Mouse (Mus musculus) neural tube, embryonic 12.5 days (tissue): ENCODE results near the gene Xylb. TPM values are rescaled to one million over a fixed set of nuclear protein-coding genes. Genes with fewer than 3 reads are reported as not detected.
"Not testable (repeated sequence)": the region's sequence is repeated elsewhere in the genome, so short reads cannot be mapped to it uniquely, and the experiment has no call there.

Experiments used
- ATAC-seq: fragments of 200-750 bp; cut with Nextera tagmentation; 2 replicates; pipeline ENCODE4 v1.8.0; 2017; ENCODE audit warnings: low read depth, mild to moderate bottlenecking, moderate TSS enrichment, moderate library complexity; ENCODE audit not compliant: low FRiP score
- H3K27ac ChIP-seq: fragments of 300-500 bp; sonication (generic); 2 replicates; pipeline ENCODE4 v1.5.1; 2016
- H3K27me3 ChIP-seq: fragments of 300-500 bp; sonication (generic); replicated peaks from 2 replicates; pipeline ENCODE4 v1.6.1; 2016; ENCODE audit warnings: mild to moderate bottlenecking
- H3K36me3 ChIP-seq: fragments of 300-500 bp; sonication (generic); 2 replicates; pipeline ENCODE4 v1.6.1; 2016; ENCODE audit warnings: mild to moderate bottlenecking
- H3K4me1 ChIP-seq: fragments of 300-500 bp; sonication (generic); 2 replicates; pipeline ENCODE4 v1.6.1; 2016
- H3K4me2 ChIP-seq: fragments of 300-500 bp; sonication (generic); replicated peaks from 2 replicates; pipeline ENCODE4 v1.6.1; 2016; ENCODE audit warnings: mild to moderate bottlenecking
- H3K4me3 ChIP-seq: fragments of 300-500 bp; sonication (generic); 2 replicates; pipeline ENCODE4 v1.5.1; 2016
- H3K9ac ChIP-seq: fragments of 300-500 bp; sonication (generic); 2 replicates; pipeline ENCODE4 v1.6.1; 2016; ENCODE audit warnings: mild to moderate bottlenecking
- H3K9me3 ChIP-seq: fragments of 300-500 bp; sonication (generic); 2 replicates; pipeline ENCODE4 v1.6.1; 2016; ENCODE audit warnings: mild to moderate bottlenecking
- WGBS: fragments of 180-500 bp; shearing (Covaris S2); methylation state at CpG from one replicate; pipeline ENCODE4 v1.1.7; 2016; 5-methylcytosine and 5-hydroxymethylcytosine counted together
- polyA plus RNA-seq: library from polyadenylated mRNA; unstranded; fragments of >200 nt; fragmentation: Nextera tagmentation; extraction: Ambion mirVana; gene quantifications from 2 replicates; pipeline ENCODE4 v1.2.1, GENCODE M21; 2016

Xylb gene
- polyA plus RNA-seq, 1 experiment from 2014 or later, result 6.5 TPM

GRCm38 (mm10) chr9:119346376-119346775 lies 10.8 kb upstream of the Xylb start:
- H3K36me3 ChIP-seq, result peaks cover 63% of the 10 kb centered on the region
- no peak overlapping the region for H3K27ac ChIP-seq
- peaks cover 7% of the 10 kb centered on the region for H3K4me1 ChIP-seq
- no peak for ATAC-seq
- 91% methylated on average over 8 of the region's 8 CpGs for WGBS
- H3K4me2 ChIP-seq, result no peak overlapping the region
- H3K9me3 ChIP-seq, result no peaks in the 10 kb centered on the region
- no peaks in the 10 kb centered on the region for H3K27me3 ChIP-seq
- H3K4me3 ChIP-seq, result no peak overlapping the region
- H3K9ac ChIP-seq, result no peak overlapping the region

GRCm38 (mm10) chr9:119350531-119350930 lies 6.7 kb upstream of the Xylb start:
- Histone ChIP-seq H3K27ac (no peak overlapping the region), H3K36me3 (peaks cover 44% of the 10 kb centered on the region), H3K27me3 (no peaks in the 10 kb centered on the region), H3K4me2 (no peak overlapping the region), H3K4me3 (no peak overlapping the region), H3K4me1 (no peaks in the 10 kb centered on the region), H3K9me3 (no peaks in the 10 kb centered on the region), H3K9ac (no peak overlapping the region)
- no peak for ATAC-seq
- WGBS, result 93% methylated on average over 3 of the region's 3 CpGs

GRCm38 (mm10) chr9:119350947-119351705 lies 6.1 kb upstream of the Xylb start:
- Histone ChIP-seq H3K4me1 (no peaks in the 10 kb centered on the region), H3K36me3 (peaks cover 38% of the 10 kb centered on the region), H3K4me2 (no peak overlapping the region), H3K4me3 (no peak overlapping the region), H3K9ac (no peak overlapping the region), H3K9me3 (no peaks in the 10 kb centered on the region), H3K27me3 (no peaks in the 10 kb centered on the region), H3K27ac (no peak overlapping the region)
- no peak for ATAC-seq
- WGBS, result 89% methylated on average over 10 of the region's 10 CpGs

GRCm38 (mm10) chr9:119352060-119352459 lies 5.1 kb upstream of the Xylb start:
- WGBS, result 23% methylated on average over 4 of the region's 4 CpGs
- H3K27ac ChIP-seq, result no peak overlapping the region
- no peaks in the 10 kb centered on the region for H3K4me1 ChIP-seq
- H3K9ac ChIP-seq, result no peak overlapping the region
- ATAC-seq, result peak; percentile 61; the same call in 1 of the 2 replicates
- no peak overlapping the region for H3K4me2 ChIP-seq
- H3K9me3 ChIP-seq, result no peaks in the 10 kb centered on the region
- H3K4me3 ChIP-seq, result no peak overlapping the region
- H3K36me3 ChIP-seq, result peaks cover 29% of the 10 kb centered on the region
- no peaks in the 10 kb centered on the region for H3K27me3 ChIP-seq

- no peak overlapping the region for H3K27ac ChIP-seq
- WGBS, result 82% methylated on average over 6 of the region's 6 CpGs
- no peak for ATAC-seq
- H3K9ac ChIP-seq, result no peak overlapping the region
- peaks cover 15% of the 10 kb centered on the region for H3K36me3 ChIP-seq
- H3K4me1 ChIP-seq, result 0 out of 2 replicates have a peak, but pooled peaks cover 3% of the 10 kb centered on the region
- no peak overlapping the region for H3K4me2 ChIP-seq
- H3K4me3 ChIP-seq, result no peak overlapping the region
- no peaks in the 10 kb centered on the region for H3K9me3 ChIP-seq
- 0 out of 2 replicates have a peak, but pooled peaks cover 2% of the 10 kb centered on the region for H3K27me3 ChIP-seq
Observed at GRCm38 (mm10) chr9:119353926-119354325, 3.3 kb upstream of the Xylb start.

- Histone ChIP-seq H3K4me2 (no peak overlapping the region), H3K9ac (no peak overlapping the region), H3K27ac (no peak overlapping the region), H3K36me3 (peaks cover 6% of the 10 kb centered on the region), H3K4me3 (no peak overlapping the region), H3K4me1 (0 out of 2 replicates have a peak, but pooled peaks cover 3% of the 10 kb centered on the region), H3K9me3 (no peaks in the 10 kb centered on the region), H3K27me3 (0 out of 2 replicates have a peak, but pooled peaks cover 2% of the 10 kb centered on the region)
- WGBS, result 85% methylated on average over 6 of the region's 6 CpGs
- ATAC-seq, result no peak
Observed at GRCm38 (mm10) chr9:119355943-119356342, 1.2 kb upstream of the Xylb start.

- Histone ChIP-seq H3K27ac (no peak overlapping the region), H3K4me3 (peak overlapping the region; percentile 58), H3K4me2 (peak overlapping the region; percentile 92), H3K27me3 (0 out of 2 replicates have a peak, but pooled peaks cover 2% of the 10 kb centered on the region), H3K9ac (peak overlapping the region; percentile 59; the same call in 1 of the 2 replicates), H3K4me1 (0 out of 2 replicates have a peak, but pooled peaks cover 3% of the 10 kb centered on the region), H3K36me3 (no peaks in the 10 kb centered on the region), H3K9me3 (no peaks in the 10 kb centered on the region)
- 43% methylated on average over 9 of the region's 9 CpGs for WGBS
- no peak for ATAC-seq
Observed at GRCm38 (mm10) chr9:119358058-119358429, 863 bp downstream of the Xylb start.

GRCm38 (mm10) chr9:119361416-119361815 lies 4.2 kb downstream of the Xylb start:
- no peaks in the 10 kb centered on the region for H3K9me3 ChIP-seq
- H3K9ac ChIP-seq, result no peak overlapping the region
- H3K4me2 ChIP-seq, result no peak overlapping the region
- 0 out of 2 replicates have a peak, but pooled peaks cover 2% of the 10 kb centered on the region for H3K27me3 ChIP-seq
- H3K27ac ChIP-seq, result no peak overlapping the region
- H3K4me1 ChIP-seq, result 0 out of 2 replicates have a peak, but pooled peaks cover 3% of the 10 kb centered on the region
- no peak overlapping the region for H3K4me3 ChIP-seq
- WGBS, result 94% methylated on average over 5 of the region's 5 CpGs
- H3K36me3 ChIP-seq, result no peaks in the 10 kb centered on the region
- ATAC-seq, result no peak

GRCm38 (mm10) chr9:119363229-119363628 lies 6.0 kb downstream of the Xylb start:
- H3K27me3 ChIP-seq, result no peaks in the 10 kb centered on the region
- no peaks in the 10 kb centered on the region for H3K9me3 ChIP-seq
- no peaks in the 10 kb centered on the region for H3K36me3 ChIP-seq
- no peak for ATAC-seq
- no peak overlapping the region for H3K9ac ChIP-seq
- H3K4me3 ChIP-seq, result no peak overlapping the region
- 93% methylated on average over 12 of the region's 12 CpGs for WGBS
- no peaks in the 10 kb centered on the region for H3K4me1 ChIP-seq
- no peak overlapping the region for H3K4me2 ChIP-seq
- H3K27ac ChIP-seq, result no peak overlapping the region

- H3K9me3 ChIP-seq, result no peaks in the 10 kb centered on the region
- H3K4me1 ChIP-seq, result no peaks in the 10 kb centered on the region
- H3K36me3 ChIP-seq, result no peaks in the 10 kb centered on the region
- H3K27me3 ChIP-seq, result no peaks in the 10 kb centered on the region
- no peak within 1 kb of the TSS for H3K4me2 ChIP-seq
- no peak within 1 kb of the TSS for H3K9ac ChIP-seq
- whole genome bisulfite sequencing, result 79% methylated on average over 7 of the region's 7 CpGs
- H3K27ac ChIP-seq, result no peak within 1 kb of the TSS
- H3K4me3 ChIP-seq, result no peak within 1 kb of the TSS
- no peak for ATAC-seq
Observed at GRCm38 (mm10) chr9:119365284-119365683, 8.1 kb downstream of the Xylb start, which contains the start of gene Slc22a14. Gene Slc22a14, minus strand, starts transcription at chr9:119365553.

GRCm38 (mm10) chr9:119368367-119368766 lies 11.2 kb downstream of the Xylb start:
- ATAC-seq, result no peak
- H3K4me2 ChIP-seq, result no peak overlapping the region
- H3K9ac ChIP-seq, result no peak overlapping the region
- no peaks in the 10 kb centered on the region for H3K27me3 ChIP-seq
- no peaks in the 10 kb centered on the region for H3K4me1 ChIP-seq
- no peak overlapping the region for H3K27ac ChIP-seq
- H3K36me3 ChIP-seq, result no peaks in the 10 kb centered on the region
- no peak overlapping the region for H3K4me3 ChIP-seq
- H3K9me3 ChIP-seq, result no peaks in the 10 kb centered on the region
- WGBS, result 89% methylated on average over 3 of the region's 3 CpGs

- not testable (repeated sequence) for H3K4me2 ChIP-seq, H3K4me1 ChIP-seq, ATAC-seq, H3K27me3 ChIP-seq, H3K36me3 ChIP-seq, H3K9ac ChIP-seq, H3K9me3 ChIP-seq, H3K27ac ChIP-seq, H3K4me3 ChIP-seq
- 89% methylated on average over 4 of the region's 4 CpGs for WGBS
Observed at GRCm38 (mm10) chr9:119370770-119371169, 13.6 kb downstream of the Xylb start.

GRCm38 (mm10) chr9:119371251-119371650 lies 14.1 kb downstream of the Xylb start:
- H3K9me3 ChIP-seq, result no peaks in the 10 kb centered on the region
- no peaks in the 10 kb centered on the region for H3K27me3 ChIP-seq
- no peak overlapping the region for H3K4me3 ChIP-seq
- no peaks in the 10 kb centered on the region for H3K36me3 ChIP-seq
- no peak overlapping the region for H3K27ac ChIP-seq
- WGBS, result 71% methylated on average over 4 of the region's 4 CpGs
- H3K4me1 ChIP-seq, result no peaks in the 10 kb centered on the region
- no peak overlapping the region for H3K4me2 ChIP-seq
- H3K9ac ChIP-seq, result no peak overlapping the region
- no peak for ATAC-seq
